Mouse (Mus musculus) lung, postnatal 0 days (tissue): ENCODE data around the gene Ehd2. TPM values are rescaled to one million over a fixed set of nuclear protein-coding genes. Genes with fewer than 3 reads are reported as not detected.
A peak's percentile ranks its signal among the peaks of the same experiment; 100 is the strongest.

ENCODE experiments used
- ATAC-seq: fragments of 200-750 bp; cut with Nextera tagmentation; 2 replicates; pipeline ENCODE4 v1.8.0; 2017; ENCODE audit warnings: moderate library complexity
- DNase-seq: peaks from one replicate; pipeline ENCODE4 v3.0.0-alpha.2; 2016; ENCODE audit warnings: low spot score
- H3K27ac ChIP-seq: fragments of 300-500 bp; sonication (generic); 2 replicates; pipeline ENCODE4 v1.5.1; 2014; ENCODE audit warnings: antibody characterized with exemption, mild to moderate bottlenecking, low read length, mixed read lengths
- H3K27me3 ChIP-seq: fragments of 300-500 bp; sonication (generic); replicated peaks from 2 replicates; pipeline ENCODE4 v1.6.1; 2014; ENCODE audit warnings: low read length, mixed read lengths; ENCODE audit not compliant: insufficient read depth
- H3K36me3 ChIP-seq: fragments of 300-500 bp; sonication (generic); 2 replicates; pipeline ENCODE4 v1.6.1; 2014; ENCODE audit warnings: low read length, mixed read lengths; ENCODE audit not compliant: insufficient read depth
- H3K4me1 ChIP-seq: fragments of 300-500 bp; sonication (generic); 2 replicates; pipeline ENCODE4 v1.6.1; 2014; ENCODE audit warnings: antibody characterized with exemption, low read depth, low read length, mixed read lengths; ENCODE audit not compliant: insufficient read depth
- H3K4me2 ChIP-seq: fragments of 300-500 bp; sonication (generic); replicated peaks from 2 replicates; pipeline ENCODE4 v1.6.1; 2014; ENCODE audit warnings: low read depth, mild to moderate bottlenecking, low read length, moderate library complexity, mixed read lengths
- H3K4me3 ChIP-seq: fragments of 300-500 bp; sonication (generic); 2 replicates; pipeline ENCODE4 v1.5.1; 2014; ENCODE audit warnings: low read depth, low read length
- H3K9ac ChIP-seq: fragments of 300-500 bp; sonication (generic); replicated peaks from 2 replicates; pipeline ENCODE4 v1.6.1; 2014; ENCODE audit warnings: low read depth, mild to moderate bottlenecking
- H3K9me3 ChIP-seq: fragments of 300-500 bp; sonication (generic); 2 replicates; pipeline ENCODE4 v1.6.1; 2016; ENCODE audit warnings: low read length, mixed read lengths
- CTCF ChIP-seq: IDR thresholded peaks from 2 replicates; pipeline ENCODE4 v1.5.1; 2016; ENCODE audit warnings: antibody characterized with exemption, mild to moderate bottlenecking
- EP300 ChIP-seq: IDR thresholded peaks from 2 replicates; pipeline ENCODE4 v1.6.1; 2016; ENCODE audit warnings: antibody characterized with exemption, mild to moderate bottlenecking, control low read depth
- WGBS: fragments of 180-500 bp; shearing (Covaris S2); extraction: QIAGEN DNeasy Blood & Tissue Kit; methylation state at CpG from one replicate; pipeline ENCODE4 v1.1.7; 2014; 5-methylcytosine and 5-hydroxymethylcytosine counted together
- polyA plus RNA-seq: library from polyadenylated mRNA; unstranded; fragments of >200 nt; fragmentation: Nextera tagmentation; extraction: Ambion mirVana; gene quantifications from 2 replicates; pipeline ENCODE4 v1.2.1, GENCODE M21; 2015

Ehd2 gene
- polyA plus RNA-seq, result 92.2 and 113 TPM in 2 replicates

- ATAC-seq, result peak; percentile 85
- Histone ChIP-seq H3K4me2 (peak within 1 kb of the TSS; percentile 62), H3K9ac (peak within 1 kb of the TSS; percentile 56), H3K27me3 (no peaks in the 10 kb centered on the region), H3K4me3 (peak within 1 kb of the TSS; percentile 56), H3K9me3 (no peaks in the 10 kb centered on the region), H3K4me1 (peaks cover 26% of the 10 kb centered on the region), H3K36me3 (peaks cover 10% of the 10 kb centered on the region), H3K27ac (peak within 1 kb of the TSS; percentile 68)
- TF ChIP-seq CTCF, result peak; percentile 96
- no peak for TF ChIP-seq EP300
- under 1% methylated on average over 20 of the region's 22 CpGs for WGBS
- DNase-seq, result peak; percentile 93
Measured at GRCm38 (mm10) chr7:15967312-15967711, at the start of gene Ehd2. Gene Ehd2, minus strand, starts transcription at chr7:15967567.

GRCm38 (mm10) chr7:16015384-16015783 is 48.0 kb upstream of the Ehd2 start:
- TF ChIP-seq CTCF, result no peak
- TF ChIP-seq EP300, result no peak
- Histone ChIP-seq H3K27ac (no peak overlapping the region), H3K9me3 (no peaks in the 10 kb centered on the region), H3K36me3 (no peaks in the 10 kb centered on the region), H3K4me2 (no peak overlapping the region), H3K9ac (no peak overlapping the region), H3K4me1 (no peaks in the 10 kb centered on the region), H3K4me3 (no peak overlapping the region), H3K27me3 (no peaks in the 10 kb centered on the region)
- DNase-seq (no peak), ATAC-seq (no peak)
- WGBS, result 79% methylated on average over 5 of the region's 5 CpGs

- Histone ChIP-seq H3K9ac (no peak overlapping the region), H3K27me3 (no peaks in the 10 kb centered on the region), H3K4me2 (no peak overlapping the region), H3K4me3 (no peak overlapping the region), H3K4me1 (no peaks in the 10 kb centered on the region), H3K9me3 (no peaks in the 10 kb centered on the region), H3K27ac (no peak overlapping the region), H3K36me3 (no peaks in the 10 kb centered on the region)
- DNase-seq (no peak), ATAC-seq (no peak)
- WGBS, result 83% methylated on average over 8 of the region's 8 CpGs
- no peak for TF ChIP-seq EP300
- TF ChIP-seq CTCF, result no peak
Measured at GRCm38 (mm10) chr7:16014521-16015175, 47.3 kb upstream of the Ehd2 start.

GRCm38 (mm10) chr7:16013722-16014275 is 46.4 kb upstream of the Ehd2 start:
- no peak for TF ChIP-seq CTCF
- no peaks in the 10 kb centered on the region for H3K27me3 ChIP-seq
- H3K9ac ChIP-seq, result no peak overlapping the region
- no peaks in the 10 kb centered on the region for H3K4me1 ChIP-seq
- H3K4me3 ChIP-seq, result no peak overlapping the region
- DNase-seq, result no peak
- H3K4me2 ChIP-seq, result no peak overlapping the region
- no peak overlapping the region for H3K27ac ChIP-seq
- H3K36me3 ChIP-seq, result no peaks in the 10 kb centered on the region
- H3K9me3 ChIP-seq, result no peaks in the 10 kb centered on the region
- no peak for ATAC-seq
- WGBS, result 80% methylated on average over 5 of the region's 5 CpGs

GRCm38 (mm10) chr7:16012576-16013263 is 45.4 kb upstream of the Ehd2 start:
- Histone ChIP-seq H3K4me1 (no peaks in the 10 kb centered on the region), H3K4me3 (no peak overlapping the region), H3K4me2 (no peak overlapping the region), H3K36me3 (no peaks in the 10 kb centered on the region), H3K27me3 (no peaks in the 10 kb centered on the region), H3K27ac (no peak overlapping the region), H3K9ac (no peak overlapping the region), H3K9me3 (no peaks in the 10 kb centered on the region)
- ATAC-seq, result no peak
- DNase-seq, result no peak
- 77% methylated on average over 11 of the region's 11 CpGs for WGBS
- peak; percentile 71 for TF ChIP-seq CTCF
- no peak for TF ChIP-seq EP300

GRCm38 (mm10) chr7:16011418-16012085 is 44.2 kb upstream of the Ehd2 start:
- no peak for DNase-seq
- 63% methylated on average over 7 of the region's 7 CpGs for WGBS
- Histone ChIP-seq H3K4me3 (no peak overlapping the region), H3K4me1 (no peaks in the 10 kb centered on the region), H3K9ac (no peak overlapping the region), H3K36me3 (no peaks in the 10 kb centered on the region), H3K27ac (no peak overlapping the region), H3K4me2 (no peak overlapping the region), H3K9me3 (no peaks in the 10 kb centered on the region), H3K27me3 (no peaks in the 10 kb centered on the region)
- no peak for ATAC-seq
- TF ChIP-seq CTCF, result no peak
- no peak for TF ChIP-seq EP300
